In genomic region chr2:166256193-166256592, GRCm38 (mm10) we compare ENCODE assay signal across 26 mouse cellular contexts.
"Had no signal": no experiment of that assay in that cellular context is flagged by ENCODE, and none has a peak within 500 bp of the region (broad histone marks: within the 10 kb centered on the region; RNA-seq: fewer than 3 reads in every experiment).

No protein-coding gene starts in this region.

- H3K9me3 ChIP-seq: kidney, embryonic 15.5 days; limb, embryonic 12.5 days; liver, embryonic 12.5 days; liver, embryonic 15.5 days; lung, embryonic 15.5 days; neural tube, embryonic 15.5 days; stomach, embryonic 15.5 days had no signal

- H3K27me3 ChIP-seq: kidney, embryonic 15.5 days; limb, embryonic 12.5 days; liver, embryonic 12.5 days; liver, embryonic 15.5 days; lung, embryonic 15.5 days; neural tube, embryonic 15.5 days; stomach, embryonic 15.5 days had no signal

- H3K4me1 ChIP-seq: liver, embryonic 12.5 days; liver, embryonic 15.5 days; megakaryocyte, embryonic 14.5 days had no signal

- H3K4me2 ChIP-seq: kidney, embryonic 15.5 days; limb, embryonic 12.5 days; liver, embryonic 12.5 days; liver, embryonic 15.5 days; lung, embryonic 15.5 days; midbrain, embryonic 11.5 days; neural tube, embryonic 12.5 days; neural tube, embryonic 15.5 days; stomach, embryonic 15.5 days had no signal

- H3K27ac ChIP-seq: kidney, embryonic 15.5 days; left cerebral cortex, adult 2 months; limb, embryonic 12.5 days; liver, embryonic 12.5 days; liver, embryonic 15.5 days; lung, embryonic 15.5 days; neural tube, embryonic 12.5 days; neural tube, embryonic 15.5 days; stomach, embryonic 15.5 days had no signal

- H3K9ac ChIP-seq: kidney, embryonic 15.5 days; limb, embryonic 12.5 days; liver, embryonic 12.5 days; liver, embryonic 15.5 days; lung, embryonic 15.5 days; neural tube, embryonic 12.5 days; neural tube, embryonic 15.5 days; stomach, embryonic 15.5 days had no signal

- H3K36me3 ChIP-seq: kidney, embryonic 15.5 days; limb, embryonic 12.5 days; liver, embryonic 12.5 days; liver, embryonic 15.5 days; lung, embryonic 15.5 days; neural tube, embryonic 12.5 days; neural tube, embryonic 15.5 days; stomach, embryonic 15.5 days had no signal

- DNase-seq: kidney, adult 8-10 months; kidney, postnatal 10 days; kidney, postnatal 36 days; layer of hippocampus, postnatal 36 days; liver; lung, adult 18-20 months; lung, postnatal 10 days; lung, postnatal 36 days; midbrain, embryonic 14.5 days; retina, postnatal 1 day; right cerebral cortex, postnatal 25 days; spleen, adult 18-20 months; thymus, adult 2 months; thymus, postnatal 14 days; thymus, postnatal 4 days had no signal

- H3K4me3 ChIP-seq: kidney, embryonic 15.5 days; left cerebral cortex, adult 2 months; limb, embryonic 12.5 days; liver, embryonic 12.5 days; liver, embryonic 15.5 days; lung, embryonic 15.5 days; megakaryocyte, embryonic 14.5 days; neural tube, embryonic 12.5 days; neural tube, embryonic 15.5 days; stomach, embryonic 15.5 days had no signal

- ATAC-seq: liver, embryonic 12.5 days had no signal
